In the genomic region with DNA sequence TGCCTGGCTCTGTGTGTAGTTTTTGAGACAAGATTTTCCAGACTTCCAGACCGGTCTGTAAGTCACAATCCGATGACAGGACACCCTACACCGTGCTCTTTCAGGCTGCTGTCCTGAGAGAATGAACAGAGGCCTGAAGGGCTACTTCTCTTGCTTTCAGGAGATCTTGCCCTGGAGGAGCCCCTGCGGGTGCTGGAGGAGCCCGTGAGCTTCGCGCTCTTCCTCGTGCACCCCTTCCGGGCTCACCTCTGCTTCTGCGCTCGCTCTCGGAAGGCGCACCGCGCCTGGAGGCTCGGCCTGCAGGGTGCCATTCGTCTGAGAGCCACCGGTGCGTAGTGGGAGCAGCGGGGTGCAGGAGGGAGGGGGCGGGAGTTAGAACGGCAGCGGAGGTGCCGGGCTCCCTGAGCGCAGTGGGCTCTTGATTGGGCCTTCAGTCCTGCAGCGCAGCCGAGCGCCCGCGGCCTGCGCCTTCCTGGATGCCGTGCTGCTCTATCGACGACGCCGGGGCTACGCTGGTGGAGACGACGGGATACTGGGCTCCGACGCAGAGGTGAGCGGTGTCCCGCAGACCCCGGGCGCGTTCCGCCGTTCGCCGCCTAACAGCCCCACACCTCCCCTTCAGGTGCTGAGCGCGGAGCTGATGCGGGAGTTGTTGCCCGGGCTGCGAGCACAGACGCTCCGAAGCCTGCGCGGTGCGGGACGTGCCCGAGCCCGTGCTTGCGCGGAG, we compare ENCODE assay signal across 9 mouse cellular contexts. TPM values are rescaled to one million over a fixed set of nuclear protein-coding genes. Genes with fewer than 3 reads are reported as not detected.
A peak's percentile ranks its signal among the peaks of the same experiment; 100 is the strongest.
DNase-seq lines count a peak whose midpoint lies in the region; ATAC-seq lines count a peak whose summit lies in the region.
"Had no signal": no experiment of that assay in that cellular context is flagged by ENCODE, and none has a peak within 500 bp of the region (broad histone marks: within the 10 kb centered on the region; RNA-seq: fewer than 3 reads in every experiment).

No protein-coding gene starts in this region.

- H3K4me3 ChIP-seq in heart, embryonic 12.5 days, result peak overlapping the region; percentile 36
- H3K4me3 ChIP-seq in hindbrain, embryonic 10.5 days, result peak overlapping the region; percentile 49

- peaks cover 17% of the 10 kb centered on the region for H3K4me1 ChIP-seq in heart, embryonic 12.5 days (replicated peaks)
- peaks cover 18% of the 10 kb centered on the region for H3K4me1 ChIP-seq in hindbrain, embryonic 10.5 days (replicated peaks)

- H3K9me3 ChIP-seq in heart, embryonic 12.5 days (replicated peaks), result no peaks in the 10 kb centered on the region
- H3K9me3 ChIP-seq in hindbrain, embryonic 10.5 days, result no peaks in the 10 kb centered on the region

- intact Hi-C loops in heart, postnatal 14 days (cut with DNase I), result no loop called here

- H3K9ac ChIP-seq in heart, embryonic 12.5 days, result peak overlapping the region; percentile 25; the same call in 1 of the 2 replicates

- peaks cover 72% of the 10 kb centered on the region for H3K27me3 ChIP-seq in heart, embryonic 12.5 days (replicated peaks)
- H3K27me3 ChIP-seq in hindbrain, embryonic 10.5 days (ENCODE audit: insufficient read depth, poor library complexity, severe bottlenecking), result peaks cover 69% of the 10 kb centered on the region

- no peak for DNase-seq in heart, postnatal 14 days
- peak; percentile 22 for DNase-seq in T-cell, adult 2 months (ENCODE audit: low spot score)
- peak; percentile 44 for DNase-seq in hindbrain, embryonic 10.5 days (ENCODE audit: low spot score)
- DNase-seq in thymus, postnatal 36 days, result peak; percentile 59 to 73
- no peak for DNase-seq in adrenal gland, postnatal 14 days
- DNase-seq in right cerebral cortex, adult 2 months (ENCODE audit: low spot score in 2 of 2), result no peak

- H3K36me3 ChIP-seq in heart, embryonic 12.5 days, result peaks cover 4% of the 10 kb centered on the region; the same call in 1 of the 2 replicates
- peaks cover 16% of the 10 kb centered on the region for H3K36me3 ChIP-seq in hindbrain, embryonic 10.5 days

- peak overlapping the region; percentile 67 for H3K4me2 ChIP-seq in heart, embryonic 12.5 days

- H3K27ac ChIP-seq in heart, embryonic 12.5 days (ENCODE audit: poor library complexity, severe bottlenecking), result no peak overlapping the region
- H3K27ac ChIP-seq in hindbrain, embryonic 10.5 days, result peak overlapping the region; percentile 50
- H3K27ac ChIP-seq: macrophage had no signal

- 4% methylated on average over 65 of the region's 65 CpGs for WGBS in heart, embryonic 12.5 days
- WGBS in hindbrain, embryonic 10.5 days, result 3% methylated on average over 65 of the region's 65 CpGs

- ATAC-seq in heart, embryonic 12.5 days (ENCODE audit: insufficient number of reproducible peaks, low FRiP score), result peak; percentile 13; the same call in 1 of the 2 replicates
- ATAC-seq in megakaryocyte-erythroid progenitor cell, adult 5-6 weeks (replicated peaks; ENCODE audit: low FRiP score, low TSS enrichment, poor library complexity, severe bottlenecking), result 0 out of 2 replicates have a peak, but pooled peaks have one; percentile 18

RNA-seq across cellular contexts. Expression of a gene that starts 4.7 kb away (rescaled TPM):
- 2.2 and 2.4 TPM in 2 replicates for polyA plus RNA-seq in heart, embryonic 12.5 days (2016; fragmentation: Nextera tagmentation; extraction: Ambion mirVana)
- total RNA-seq in heart, postnatal 14 days (2021), result 1 to 10 TPM; 1.6 to 2.7 TPM
- 5.0 and 5.3 TPM in 2 replicates for polyA plus RNA-seq in hindbrain, embryonic 10.5 days (2016; fragmentation: Nextera tagmentation; extraction: Ambion mirVana)
- 15.9 and 42.5 TPM in 2 replicates for total RNA-seq in megakaryocyte-erythroid progenitor cell, adult 5-6 weeks (2014; fragmentation: Nextera tagmentation)
- total RNA-seq in megakaryocyte-erythroid progenitor cell, adult 5-6 weeks (2017), result 0.14 and 15.0 TPM in 2 replicates
- total RNA-seq in adrenal gland, postnatal 14 days (2021), result 2.6 and 6.2 TPM in 2 replicates

RNA-seq across cellular contexts. Expression of a gene that starts 8.7 kb away (rescaled TPM):
- 60.7 and 61.4 TPM in 2 replicates for polyA plus RNA-seq in heart, embryonic 12.5 days (2016; fragmentation: Nextera tagmentation; extraction: Ambion mirVana)
- total RNA-seq in heart, postnatal 14 days (2021), result 10 to 100 TPM; 44.1 TPM
- polyA plus RNA-seq in hindbrain, embryonic 10.5 days (2016; fragmentation: Nextera tagmentation; extraction: Ambion mirVana), result 55.3 and 58.5 TPM in 2 replicates
- total RNA-seq in megakaryocyte-erythroid progenitor cell, adult 5-6 weeks (2014; fragmentation: Nextera tagmentation), result 55.8 and 58.0 TPM in 2 replicates
- total RNA-seq in megakaryocyte-erythroid progenitor cell, adult 5-6 weeks (2017), result 40.1 and 44.4 TPM in 2 replicates
- 60.0 and 62.0 TPM in 2 replicates for total RNA-seq in adrenal gland, postnatal 14 days (2021)

RNA-seq across cellular contexts. Expression of a gene that starts 10.1 kb away (rescaled TPM):
- polyA plus RNA-seq in heart, embryonic 12.5 days (2016; fragmentation: Nextera tagmentation; extraction: Ambion mirVana), result 178 and 179 TPM in 2 replicates
- 10 to 100 TPM; 72.9 to 74.2 TPM for total RNA-seq in heart, postnatal 14 days (2021)
- 254 and 268 TPM in 2 replicates for polyA plus RNA-seq in hindbrain, embryonic 10.5 days (2016; fragmentation: Nextera tagmentation; extraction: Ambion mirVana)
- 104 and 132 TPM in 2 replicates for total RNA-seq in megakaryocyte-erythroid progenitor cell, adult 5-6 weeks (2014; fragmentation: Nextera tagmentation)
- total RNA-seq in megakaryocyte-erythroid progenitor cell, adult 5-6 weeks (2017), result 76.2 and 80.7 TPM in 2 replicates
- total RNA-seq in adrenal gland, postnatal 14 days (2021), result 212 and 250 TPM in 2 replicates

RNA-seq across cellular contexts. Expression of a gene that starts 33.4 kb away (rescaled TPM):
- polyA plus RNA-seq in heart, embryonic 12.5 days (2016; fragmentation: Nextera tagmentation; extraction: Ambion mirVana), result 21.2 and 22.6 TPM in 2 replicates
- 100 to 1,000 TPM; 127 to 151 TPM for total RNA-seq in heart, postnatal 14 days (2021)
- 24.1 and 28.9 TPM in 2 replicates for polyA plus RNA-seq in hindbrain, embryonic 10.5 days (2016; fragmentation: Nextera tagmentation; extraction: Ambion mirVana)
- total RNA-seq in megakaryocyte-erythroid progenitor cell, adult 5-6 weeks (2014; fragmentation: Nextera tagmentation), result 3.0 and 6.3 TPM in 2 replicates
- total RNA-seq in megakaryocyte-erythroid progenitor cell, adult 5-6 weeks (2017), result 0.95 and 3.1 TPM in 2 replicates
- 91.6 and 93.6 TPM in 2 replicates for total RNA-seq in adrenal gland, postnatal 14 days (2021)

RNA-seq across cellular contexts. Expression of a gene that starts 35.7 kb away (rescaled TPM):
- polyA plus RNA-seq in heart, embryonic 12.5 days (2016; fragmentation: Nextera tagmentation; extraction: Ambion mirVana), result not detected in 2 replicates
- total RNA-seq in heart, postnatal 14 days (2021), result under 1 TPM; 0.10 to 0.17 TPM
- not detected in 2 replicates for polyA plus RNA-seq in hindbrain, embryonic 10.5 days (2016; fragmentation: Nextera tagmentation; extraction: Ambion mirVana)
- total RNA-seq in megakaryocyte-erythroid progenitor cell, adult 5-6 weeks (2014; fragmentation: Nextera tagmentation), result not detected in 2 replicates
- total RNA-seq in megakaryocyte-erythroid progenitor cell, adult 5-6 weeks (2017), result not detected in 2 replicates
- 0.53 and 1.0 TPM in 2 replicates for total RNA-seq in adrenal gland, postnatal 14 days (2021)
- polyA plus RNA-seq: macrophage had no signal

Comparison
In these comparisons a context has a peak if more than half of its experiments do, and no peak if none do; other contexts are left out.
1. DNase-seq: peak in T-cell, adult 2 months (single experiment), hindbrain, embryonic 10.5 days (single experiment) and thymus, postnatal 36 days (2 of 2); none in heart, postnatal 14 days (0 of 2), adrenal gland, postnatal 14 days (single experiment) and right cerebral cortex, adult 2 months (0 of 2).